Mouse (Mus musculus) CH12.LX (cell line): ENCODE data around the gene Zfp106.
"Not testable (repeated sequence)": the region's sequence is repeated elsewhere in the genome, so short reads cannot be mapped to it uniquely, and the experiment has no call there.

Experiments
- BHLHE40 ChIP-seq: IDR thresholded peaks from 2 replicates; pipeline ENCODE4 v1.6.1; 2011; ENCODE audit warnings: mild to moderate bottlenecking, low read depth, low read length, improper control_type of control experiment
- CHD1 ChIP-seq: IDR thresholded peaks from 2 replicates; pipeline ENCODE4 v1.6.1; 2012; ENCODE audit warnings: low read depth, low read length, improper control_type of control experiment, inconsistent platforms
- CHD2 ChIP-seq: IDR thresholded peaks from 2 replicates; pipeline ENCODE4 v1.6.1; 2011; ENCODE audit warnings: low read length, improper control_type of control experiment
- CTCF ChIP-seq, 2 experiments: IDR thresholded peaks in 1 of 2; conservative IDR thresholded peaks in 1 of 2; 2 replicates each; pipeline ENCODE4 v1.5.1; 2011 to 2012; ENCODE audit warnings: low read depth in 2 of 2, low read length in 2 of 2, improper control_type of control experiment in 1 of 2, inconsistent platforms in 1 of 2, mild to moderate bottlenecking in 1 of 2, moderate library complexity in 1 of 2
- E2F4 ChIP-seq: IDR thresholded peaks from 2 replicates; pipeline ENCODE4 v1.6.1; 2011; ENCODE audit warnings: low read depth, low read length, improper control_type of control experiment; ENCODE audit not compliant: insufficient replicate concordance
- EP300 ChIP-seq: IDR thresholded peaks from 2 replicates; pipeline ENCODE4 v1.6.1; 2011; ENCODE audit warnings: low read length, improper control_type of control experiment
- MAZ ChIP-seq: IDR thresholded peaks from 2 replicates; pipeline ENCODE4 v1.6.1; 2012; ENCODE audit warnings: low read depth, mild to moderate bottlenecking, inconsistent platforms, low read length, improper control_type of control experiment, moderate library complexity
- MXI1 ChIP-seq: IDR thresholded peaks from 2 replicates; pipeline ENCODE4 v1.6.1; 2011; ENCODE audit warnings: mild to moderate bottlenecking, low read depth, low read length, improper control_type of control experiment
- NRF1 ChIP-seq: IDR thresholded peaks from 2 replicates; pipeline ENCODE4 v1.6.1; 2014; ENCODE audit warnings: low read depth, mild to moderate bottlenecking, inconsistent platforms, low read length, improper control_type of control experiment, moderate library complexity
- POLR2A ChIP-seq: IDR thresholded peaks from 2 replicates; pipeline ENCODE4 v1.6.1; 2011; ENCODE audit warnings: low read depth, mild to moderate bottlenecking, improper control_type of control experiment, low read length
- RAD21 ChIP-seq: IDR thresholded peaks from 2 replicates; pipeline ENCODE4 v1.6.1; 2011; ENCODE audit warnings: low read depth, mild to moderate bottlenecking, low read length, improper control_type of control experiment, moderate library complexity
- RCOR1 ChIP-seq: conservative IDR thresholded peaks from 2 replicates; pipeline ENCODE4 v1.6.1; 2012; ENCODE audit warnings: low read depth, mild to moderate bottlenecking, inconsistent platforms, low read length, improper control_type of control experiment
- UBTF ChIP-seq: IDR thresholded peaks from 2 replicates; pipeline ENCODE4 v1.6.1; 2012; ENCODE audit warnings: low read depth, mild to moderate bottlenecking, inconsistent platforms, low read length, improper control_type of control experiment, moderate library complexity
- USF2 ChIP-seq: conservative IDR thresholded peaks from 2 replicates; pipeline ENCODE4 v1.6.1; 2011; ENCODE audit warnings: low read depth, low read length, improper control_type of control experiment

DNA sequence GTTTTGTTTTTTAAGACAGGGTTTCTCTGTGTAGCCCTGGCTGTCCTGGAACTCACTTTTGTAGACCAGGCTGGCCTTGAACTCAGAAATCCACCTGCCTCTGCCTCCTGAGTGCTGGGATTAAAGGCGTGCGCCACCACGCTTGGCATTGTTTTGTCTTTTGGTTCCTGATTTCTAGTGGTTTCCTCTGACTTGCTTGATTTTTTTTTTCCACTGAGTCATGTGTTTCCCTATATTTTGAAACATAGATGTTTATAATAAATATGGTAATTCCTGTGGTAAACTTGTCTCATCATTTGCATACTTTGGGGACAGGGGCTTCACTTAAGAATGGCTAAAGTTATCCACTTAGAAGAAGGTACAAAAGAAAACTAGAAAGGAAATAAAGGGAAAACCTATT, 8.5 kb upstream of the Zfp106 start:
- TF ChIP-seq RAD21; BHLHE40; RCOR1; EP300; CHD1; MXI1; CTCF (conservative IDR thresholded peaks at IDR 0.05 in 1 of 2, IDR thresholded peaks at IDR 0.05 in 1 of 2; ENCODE audit: low read depth in 2 of 2, low read length in 2 of 2); MAZ; UBTF; USF2; POLR2A; NRF1; E2F4; CHD2: not testable (repeated sequence)
